Mouse (Mus musculus) forelimb bud, embryonic 11.5 days (tissue): ENCODE data around the gene E2f4.
A peak's percentile ranks its signal among the peaks of the same experiment; 100 is the strongest.

Experiments used
- DNase-seq: peaks from one replicate; pipeline ENCODE4 v3.0.0-alpha.2; 2012; ENCODE audit warnings: low read depth, low spot score

Gene E2f4

DNA sequence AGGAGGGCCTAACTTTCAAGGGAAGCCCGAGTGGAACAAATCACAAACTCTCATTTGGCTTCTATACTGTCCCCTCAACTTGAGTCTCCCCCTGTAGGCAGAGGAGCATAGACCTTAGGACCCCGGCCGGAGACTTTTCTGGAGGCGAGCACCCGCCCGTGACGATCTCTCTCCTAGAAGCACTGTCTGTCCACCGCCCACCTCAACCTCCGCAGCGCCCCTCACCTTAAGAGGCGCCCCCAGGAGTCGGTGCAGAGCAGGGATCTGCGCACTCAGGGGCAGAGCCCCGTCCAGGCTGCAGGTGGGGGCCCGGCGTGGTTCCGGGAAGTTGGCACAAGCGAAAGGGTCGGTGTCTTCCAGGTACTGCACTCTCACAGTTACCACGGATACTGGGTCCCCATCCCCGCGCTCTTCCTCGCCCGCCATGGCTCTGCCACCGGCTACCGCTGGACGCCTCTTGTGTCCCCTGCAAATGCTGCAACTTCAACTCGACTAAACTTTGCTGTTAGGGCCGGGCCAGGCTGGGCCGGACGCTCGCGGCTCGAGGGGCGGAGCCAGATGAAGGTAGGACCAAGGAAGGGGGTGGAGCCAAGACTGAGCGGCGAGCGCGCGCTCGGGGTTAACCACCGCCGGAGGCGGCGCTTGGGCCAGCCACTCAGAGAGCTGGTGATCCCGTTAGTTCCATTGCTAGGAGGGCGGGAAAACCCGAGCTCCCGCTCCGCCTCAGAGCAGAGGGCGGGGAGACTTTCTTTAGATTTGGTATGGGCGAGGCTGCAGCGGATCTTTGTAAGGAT lies 50.2 kb downstream of the E2f4 start, which contains the start of gene Fhod1:
Gene Fhod1 (minus strand): TSS at position 526 of the 794 bp plus-strand sequence.
- peak; percentile 98 for DNase-seq

DNA sequence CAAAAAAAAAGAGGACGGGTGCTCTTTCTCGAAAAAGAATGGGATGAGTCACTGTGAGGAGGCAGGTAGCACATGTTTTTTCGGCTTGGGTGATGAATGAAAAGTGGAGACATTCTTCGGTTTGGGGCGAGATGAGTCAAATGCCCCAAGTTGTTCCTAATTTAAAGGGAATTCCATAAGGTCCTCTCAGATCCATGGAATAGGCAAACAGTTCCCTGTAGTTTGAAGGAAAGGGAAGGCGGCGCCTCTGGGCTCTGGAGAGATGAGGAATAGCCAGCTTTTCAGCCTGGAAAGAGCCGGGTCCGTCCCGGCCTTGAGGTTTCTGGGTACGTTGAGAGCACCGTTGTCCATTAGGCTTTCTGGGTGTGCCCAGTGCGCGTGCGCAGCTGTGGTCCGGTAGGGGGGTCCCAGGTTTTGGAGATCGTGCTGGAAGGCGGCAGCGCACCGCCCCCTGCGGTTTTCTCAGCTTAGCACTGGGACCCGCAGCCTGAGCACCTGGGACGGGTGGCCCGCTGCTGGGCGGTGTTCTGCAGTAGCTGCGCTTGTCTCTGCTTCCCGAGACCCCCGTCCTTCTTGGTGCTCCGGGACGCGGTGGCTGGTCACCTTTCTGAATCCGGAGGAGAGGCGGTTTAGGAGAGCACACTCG lies 51.1 kb downstream of the E2f4 start, which contains the start of gene Slc9a5:
Gene Slc9a5 (plus strand): TSS at position 394 of the 646 bp plus-strand sequence.
- DNase-seq, result peak; percentile 83

DNA sequence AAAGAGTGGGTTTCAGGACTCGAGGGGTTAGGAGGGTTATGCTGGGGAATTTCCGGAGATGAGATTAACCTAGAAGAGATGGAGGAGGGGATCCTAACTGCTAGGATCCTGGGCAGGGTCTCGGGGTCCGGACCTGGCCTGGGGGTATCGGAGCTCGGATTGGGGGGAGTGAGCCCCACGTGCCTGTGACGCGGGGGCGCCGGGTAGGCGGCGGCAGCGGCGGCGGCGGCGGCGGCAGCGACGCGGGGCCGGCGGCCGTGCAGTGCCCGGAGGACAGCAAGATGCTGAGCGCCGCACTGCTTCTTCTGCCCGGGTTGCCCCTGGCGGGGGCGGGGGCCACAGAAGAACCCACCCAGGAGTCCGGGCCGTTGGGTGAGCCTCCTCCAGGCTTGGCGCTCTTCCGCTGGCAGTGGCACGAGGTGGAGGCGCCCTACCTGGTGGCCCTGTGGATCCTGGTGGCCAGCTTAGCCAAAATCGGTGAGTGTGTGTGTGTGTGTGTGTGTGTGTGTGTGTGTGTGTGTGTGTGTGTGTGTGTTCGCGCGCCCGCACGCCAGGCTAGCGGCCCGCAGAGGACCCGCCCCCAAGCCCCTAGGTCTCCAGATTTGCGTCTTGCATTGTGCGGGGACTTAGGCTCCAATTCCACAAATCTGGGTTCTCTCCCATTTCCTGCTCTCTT lies 51.8 kb downstream of the E2f4 start:
- DNase-seq, result peak; percentile 51

DNA sequence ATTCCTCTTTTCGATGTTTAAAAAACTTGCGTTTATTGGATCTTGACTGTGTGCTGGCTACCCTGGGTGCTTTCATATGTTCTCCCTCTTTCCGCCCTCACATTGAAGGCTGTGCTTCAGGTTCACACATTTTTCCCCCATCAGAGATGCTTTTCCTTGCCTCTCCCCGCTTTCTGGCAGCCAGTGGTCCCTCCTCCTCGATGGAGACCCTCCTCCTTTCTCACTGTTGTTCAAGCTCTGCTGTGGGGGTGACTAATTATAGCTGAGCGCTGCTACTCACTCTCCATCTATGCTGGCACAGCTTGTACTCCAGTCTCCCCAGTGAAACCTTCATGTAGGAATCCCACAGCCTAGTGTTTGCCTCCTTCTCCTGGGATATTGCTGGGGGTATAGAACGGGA lies 52.7 kb downstream of the E2f4 start:
- DNase-seq, result no peak

DNA sequence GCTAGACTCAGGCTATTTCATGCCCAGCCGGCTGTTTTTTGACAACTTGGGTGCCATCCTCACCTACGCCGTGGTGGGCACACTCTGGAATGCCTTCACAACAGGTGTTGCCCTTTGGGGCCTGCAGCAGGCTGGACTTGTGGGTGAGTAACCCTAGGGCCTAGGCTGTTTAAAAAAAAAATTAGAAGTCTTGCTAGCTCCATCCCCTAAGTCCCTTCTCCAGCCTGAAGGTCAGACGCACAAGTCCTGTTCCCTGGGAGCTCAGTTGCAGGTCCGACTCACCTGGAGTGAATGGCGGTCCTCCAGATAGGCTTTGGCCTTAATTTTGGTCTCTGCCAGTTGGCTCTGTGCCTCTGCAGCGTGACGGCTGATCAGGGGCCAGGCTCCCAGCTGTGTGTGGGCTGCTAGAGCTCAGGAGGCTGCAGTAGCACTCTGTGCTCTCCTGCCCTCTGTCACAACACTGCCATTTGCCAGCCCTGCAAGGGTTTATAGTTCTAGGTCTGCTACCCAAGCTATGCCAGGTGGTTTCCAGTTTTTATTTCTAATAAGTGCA lies 56.2 kb downstream of the E2f4 start:
- no peak for DNase-seq

DNA sequence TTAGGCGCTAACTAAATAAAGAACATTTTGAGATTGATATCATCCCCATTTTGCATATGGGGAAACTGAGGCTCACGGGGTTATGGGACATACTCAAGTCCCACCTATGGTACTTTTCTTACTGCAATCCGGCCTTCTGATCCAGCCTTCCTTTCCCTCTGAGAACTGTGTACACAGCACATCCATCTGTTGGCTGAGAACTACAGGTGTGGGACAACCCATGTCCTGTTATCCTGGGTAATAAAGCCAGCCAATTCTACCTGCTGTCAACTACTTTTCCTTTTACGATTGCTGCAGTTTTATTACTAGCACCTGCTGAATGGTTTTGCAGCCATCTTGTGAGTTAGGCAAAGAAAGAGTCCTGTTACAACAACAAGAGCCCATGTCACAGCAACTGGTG lies 57.1 kb downstream of the E2f4 start:
- no peak for DNase-seq
